Mouse (Mus musculus): ENCODE data around the gene Tnip1.

GRCm38 (mm10) chr11:54891341-54891740 lies 71.4 kb downstream of the Tnip1 start:
- TF ChIP-seq CTCF (IDR thresholded peaks at IDR 0.05; ENCODE audit: borderline replicate concordance, insufficient read depth, low read length): no peak
- TF ChIP-seq POLR2A (IDR thresholded peaks at IDR 0.05; ENCODE audit: low read depth, low read length): no peak
